Mouse (Mus musculus) kidney, embryonic 16.5 days (tissue): Measurements from ENCODE around the gene Pold4. TPM values are rescaled to one million over a fixed set of nuclear protein-coding genes. Genes with fewer than 3 reads are reported as not detected.
"Not testable (repeated sequence)": the region's sequence is repeated elsewhere in the genome, so short reads cannot be mapped to it uniquely, and the experiment has no call there.

ENCODE experiments used
- ATAC-seq: fragments of 200-750 bp; cut with Nextera tagmentation; 2 replicates; pipeline ENCODE4 v1.8.0; 2017; ENCODE audit warnings: moderate TSS enrichment; ENCODE audit not compliant: low FRiP score, low TSS enrichment
- H3K27ac ChIP-seq: fragments of 300-500 bp; sonication (generic); 2 replicates; pipeline ENCODE4 v1.5.1; 2014; ENCODE audit warnings: low read length
- H3K27me3 ChIP-seq: fragments of 300-500 bp; sonication (generic); 2 replicates; pipeline ENCODE4 v1.6.1; 2014; ENCODE audit warnings: low read length, control low read depth, mixed read lengths; ENCODE audit not compliant: insufficient read depth
- H3K36me3 ChIP-seq: fragments of 300-500 bp; sonication (generic); 2 replicates; pipeline ENCODE4 v1.6.1; 2014; ENCODE audit warnings: low read length, control low read depth, mixed read lengths; ENCODE audit not compliant: insufficient read depth
- H3K4me1 ChIP-seq: fragments of 300-500 bp; sonication (generic); 2 replicates; pipeline ENCODE4 v1.6.1; 2014; ENCODE audit warnings: low read length, control low read depth, mixed read lengths; ENCODE audit not compliant: insufficient read depth
- H3K4me2 ChIP-seq: fragments of 300-500 bp; sonication (generic); replicated peaks from 2 replicates; pipeline ENCODE4 v1.6.1; 2014; ENCODE audit warnings: low read depth, low read length
- H3K4me3 ChIP-seq: fragments of 300-500 bp; sonication (generic); 2 replicates; pipeline ENCODE4 v1.5.1; 2014; ENCODE audit warnings: mild to moderate bottlenecking, low read length
- H3K9ac ChIP-seq: fragments of 300-500 bp; sonication (generic); replicated peaks from 2 replicates; pipeline ENCODE4 v1.6.1; 2014; ENCODE audit warnings: low read length
- H3K9me3 ChIP-seq: fragments of 300-500 bp; sonication (generic); 2 replicates; pipeline ENCODE4 v1.6.1; 2016; ENCODE audit warnings: low read length, control low read depth
- WGBS: fragments of 180-500 bp; shearing (Covaris S2); extraction: QIAGEN DNeasy Blood & Tissue Kit; methylation state at CpG from one replicate; pipeline ENCODE4 v1.1.7; 2014; 5-methylcytosine and 5-hydroxymethylcytosine counted together
- polyA plus RNA-seq: library from polyadenylated mRNA; unstranded; fragments of >200 nt; fragmentation: Nextera tagmentation; extraction: Ambion mirVana; gene quantifications from 2 replicates; pipeline ENCODE4 v1.2.1, GENCODE M21; 2015

The Pold4 gene
- polyA plus RNA-seq, 1 experiment from 2014 or later: 34.2 TPM

DNA sequence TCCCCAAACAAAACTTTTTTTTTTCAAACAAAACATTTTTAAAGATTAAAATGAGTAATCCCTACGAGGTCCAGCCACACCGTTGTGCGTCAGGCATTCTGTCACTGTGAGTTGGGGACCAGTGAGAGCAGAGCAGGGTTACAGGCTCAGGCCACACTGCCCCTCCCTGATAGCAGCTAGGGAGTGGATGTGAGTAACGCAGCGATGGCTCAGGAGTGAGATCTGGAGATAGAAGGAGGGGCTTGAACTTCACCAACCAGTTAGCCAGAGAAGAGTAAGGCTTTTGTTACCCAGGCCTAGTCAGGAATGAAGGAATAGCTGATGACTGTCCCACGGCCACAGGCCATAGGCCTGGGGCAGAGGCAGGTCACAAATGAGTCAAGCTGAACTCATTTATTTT is 13.1 kb downstream of the Pold4 start:
- ATAC-seq: no peak
- Histone ChIP-seq H3K27me3 (no peaks in the 10 kb centered on the region), H3K36me3 (no peaks in the 10 kb centered on the region), H3K4me2 (no peak overlapping the region), H3K27ac (no peak overlapping the region), H3K4me1 (peaks cover 3% of the 10 kb centered on the region), H3K9ac (no peak overlapping the region), H3K9me3 (no peaks in the 10 kb centered on the region; the same call in 1 of the 2 replicates), H3K4me3 (no peak overlapping the region)
- 83% methylated on average over 6 of the region's 6 CpGs for WGBS

DNA sequence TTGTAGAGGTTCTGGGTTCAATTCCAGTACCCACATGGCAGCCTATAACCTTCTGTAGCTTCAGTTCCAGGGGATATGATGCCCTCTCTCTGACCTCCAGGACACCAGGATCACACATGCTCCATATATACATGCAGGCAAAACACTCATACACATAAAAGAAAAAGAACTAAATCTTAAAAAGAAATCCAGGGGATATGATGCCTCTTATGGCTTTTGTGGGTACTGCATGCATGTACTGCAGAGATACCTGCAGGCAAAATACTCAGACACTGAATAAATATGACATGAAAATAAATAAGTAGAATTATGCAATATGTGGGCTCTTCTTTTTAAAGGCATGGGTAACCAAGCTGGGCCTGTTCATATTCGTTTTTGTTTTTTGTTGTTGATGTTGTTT is 15.3 kb downstream of the Pold4 start:
- Histone ChIP-seq H3K4me2 (no peak overlapping the region), H3K4me1 (no peaks in the 10 kb centered on the region), H3K27me3 (no peaks in the 10 kb centered on the region), H3K36me3 (no peaks in the 10 kb centered on the region), H3K9ac (no peak overlapping the region), H3K4me3 (no peak overlapping the region), H3K27ac (no peak overlapping the region), H3K9me3 (no peaks in the 10 kb centered on the region; the same call in 1 of the 2 replicates)
- WGBS: 53% methylated on average over 1 of the region's 1 CpGs
- no peak for ATAC-seq

DNA sequence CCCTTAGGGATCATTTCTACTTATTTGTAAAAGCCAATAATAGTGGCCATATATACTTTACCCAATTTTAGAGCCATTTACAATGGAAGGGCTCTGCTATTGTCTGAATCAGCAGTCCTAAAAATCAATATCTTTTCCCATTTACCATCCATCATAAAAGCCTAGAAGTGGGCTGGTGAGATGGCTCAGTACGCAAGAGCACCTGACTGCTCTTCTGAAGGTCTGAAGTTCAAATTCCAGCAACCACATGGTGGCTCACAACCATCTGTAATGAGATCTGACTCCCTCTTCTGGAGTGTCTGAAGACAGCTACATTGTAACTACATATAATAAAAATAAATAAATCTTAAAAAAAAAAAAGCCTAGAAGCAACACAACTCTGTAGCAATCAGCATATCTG is 17.0 kb downstream of the Pold4 start:
- H3K9me3 ChIP-seq, H3K27me3 ChIP-seq, H3K4me2 ChIP-seq, H3K4me3 ChIP-seq, H3K9ac ChIP-seq, ATAC-seq, H3K36me3 ChIP-seq, H3K4me1 ChIP-seq, H3K27ac ChIP-seq: not testable (repeated sequence)
- 58% methylated on average over 1 of the region's 1 CpGs for WGBS

- 86% methylated on average over 7 of the region's 7 CpGs for WGBS
- H3K9me3 ChIP-seq: no peaks in the 10 kb centered on the region
- H3K4me3 ChIP-seq: no peak overlapping the region
- peaks cover 14% of the 10 kb centered on the region; the same call in 1 of the 2 replicates for H3K4me1 ChIP-seq
- no peaks in the 10 kb centered on the region for H3K27me3 ChIP-seq
- ATAC-seq: no peak
- no peak overlapping the region for H3K4me2 ChIP-seq
- H3K36me3 ChIP-seq: no peaks in the 10 kb centered on the region
- H3K27ac ChIP-seq: no peak overlapping the region
- no peak overlapping the region for H3K9ac ChIP-seq
These were observed 22.5 kb downstream of the Pold4 start for GRCm38 (mm10) chr19:4254230-4254629.

- ATAC-seq: no peak
- H3K9ac ChIP-seq: no peak overlapping the region
- peaks cover 14% of the 10 kb centered on the region; the same call in 1 of the 2 replicates for H3K4me1 ChIP-seq
- no peak overlapping the region for H3K27ac ChIP-seq
- 75% methylated on average over 11 of the region's 11 CpGs for WGBS
- H3K36me3 ChIP-seq: no peaks in the 10 kb centered on the region
- no peak overlapping the region for H3K4me3 ChIP-seq
- no peak overlapping the region for H3K4me2 ChIP-seq
- no peaks in the 10 kb centered on the region for H3K27me3 ChIP-seq
- H3K9me3 ChIP-seq: no peaks in the 10 kb centered on the region
These were observed 24.0 kb downstream of the Pold4 start for GRCm38 (mm10) chr19:4255583-4256162.

DNA sequence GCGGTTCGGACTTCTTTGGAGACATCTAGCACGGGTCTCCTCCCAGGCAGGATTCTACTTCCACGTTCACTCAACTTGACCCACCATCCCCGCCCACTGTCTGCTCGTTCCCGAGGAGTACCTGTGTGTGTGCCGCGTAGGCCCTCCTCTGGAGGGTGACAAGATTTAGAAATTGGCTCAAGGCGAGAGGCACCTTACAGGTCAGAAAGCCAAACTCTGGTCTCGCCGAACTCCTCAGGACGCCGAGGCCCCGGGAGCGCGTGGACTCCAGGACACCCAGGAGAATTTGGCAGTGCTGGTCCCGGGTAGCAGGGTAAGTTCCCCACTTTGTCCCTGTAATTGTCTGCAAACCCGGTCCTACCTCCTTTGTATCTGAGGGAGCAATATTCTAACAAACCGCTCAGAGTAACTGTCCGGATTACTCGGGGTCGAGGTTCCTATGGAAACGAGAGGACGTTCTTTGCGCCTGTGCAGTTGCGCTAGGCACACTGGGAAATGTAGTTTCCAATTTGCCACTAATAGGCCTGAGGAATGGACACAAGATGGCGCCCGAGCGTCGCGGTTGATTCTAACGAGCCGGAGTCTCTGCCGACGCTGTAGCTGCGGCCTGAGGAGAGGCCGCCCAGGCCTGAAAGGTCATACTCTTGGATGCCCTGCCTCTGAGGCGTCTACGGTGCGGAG is 25.7 kb downstream of the Pold4 start:
- WGBS: under 1% methylated on average over 41 of the region's 41 CpGs
- Histone ChIP-seq H3K9me3 (no peaks in the 10 kb centered on the region), H3K4me2 (peak overlapping the region; percentile 94), H3K4me1 (peaks cover 14% of the 10 kb centered on the region; the same call in 1 of the 2 replicates), H3K27me3 (no peaks in the 10 kb centered on the region), H3K4me3 (peak overlapping the region; percentile 76), H3K27ac (0 out of 2 replicates have a peak overlapping the region, but pooled peaks have one; percentile 27), H3K36me3 (no peaks in the 10 kb centered on the region), H3K9ac (peak overlapping the region; percentile 74)
- ATAC-seq: peak; percentile 95

- Histone ChIP-seq H3K9ac (peak overlapping the region; percentile 74), H3K4me3 (peak overlapping the region; percentile 76), H3K27ac (0 out of 2 replicates have a peak overlapping the region, but pooled peaks have one; percentile 27), H3K9me3 (no peaks in the 10 kb centered on the region), H3K36me3 (no peaks in the 10 kb centered on the region), H3K27me3 (no peaks in the 10 kb centered on the region), H3K4me2 (peak overlapping the region; percentile 94), H3K4me1 (peaks cover 14% of the 10 kb centered on the region; the same call in 1 of the 2 replicates)
- WGBS: 19% methylated on average over 12 of the region's 12 CpGs
- ATAC-seq: peak; percentile 17; the same call in 1 of the 2 replicates
These were observed 26.2 kb downstream of the Pold4 start for GRCm38 (mm10) chr19:4257897-4258252.

- ATAC-seq: no peak
- no peak overlapping the region for H3K27ac ChIP-seq
- WGBS: 60% methylated on average over 8 of the region's 8 CpGs
These were observed 29.5 kb downstream of the Pold4 start for GRCm38 (mm10) chr19:4261038-4261698.

GRCm38 (mm10) chr19:4262756-4263155 is 31.1 kb downstream of the Pold4 start:
- 70% methylated on average over 6 of the region's 6 CpGs for WGBS
- no peak overlapping the region for H3K27ac ChIP-seq
- H3K9me3 ChIP-seq: no peaks in the 10 kb centered on the region
- ATAC-seq: no peak
- no peak overlapping the region for H3K9ac ChIP-seq
- no peaks in the 10 kb centered on the region for H3K27me3 ChIP-seq
- peaks cover 5% of the 10 kb centered on the region; the same call in 1 of the 2 replicates for H3K4me1 ChIP-seq
- no peak overlapping the region for H3K4me3 ChIP-seq
- no peak overlapping the region for H3K4me2 ChIP-seq
- H3K36me3 ChIP-seq: no peaks in the 10 kb centered on the region; the same call in 1 of the 2 replicates

More at GRCm38 (mm10) chr19:4261038-4261698, 29.5 kb downstream of the Pold4 start:
- Histone ChIP-seq H3K4me3 (no peak overlapping the region), H3K4me2 (no peak overlapping the region), H3K36me3 (no peaks in the 10 kb centered on the region; the same call in 1 of the 2 replicates), H3K9ac (no peak overlapping the region), H3K4me1 (peaks cover 14% of the 10 kb centered on the region; the same call in 1 of the 2 replicates), H3K9me3 (no peaks in the 10 kb centered on the region), H3K27me3 (no peaks in the 10 kb centered on the region)
